Mouse (Mus musculus) heart, embryonic 10.5 days (tissue): Measurements from ENCODE around the gene Trim25. TPM values are rescaled to one million over a fixed set of nuclear protein-coding genes. Genes with fewer than 3 reads are reported as not detected.
"Not testable (repeated sequence)": the region's sequence is repeated elsewhere in the genome, so short reads cannot be mapped to it uniquely, and the experiment has no call there.

ENCODE experiments used
- DNase-seq: peaks from one replicate; pipeline ENCODE4 v3.0.0-alpha.2; 2017; ENCODE audit warnings: low spot score
- H3K27ac ChIP-seq: fragments of 300-500 bp; sonication (generic); 2 replicates; pipeline ENCODE4 v1.5.1; 2016; ENCODE audit warnings: mild to moderate bottlenecking
- H3K27me3 ChIP-seq: fragments of 300-500 bp; sonication (generic); 2 replicates; pipeline ENCODE4 v1.6.1; 2016; ENCODE audit warnings: mild to moderate bottlenecking; ENCODE audit not compliant: poor library complexity, insufficient read depth, severe bottlenecking
- H3K36me3 ChIP-seq: fragments of 300-500 bp; sonication (generic); 2 replicates; pipeline ENCODE4 v1.6.1; 2016; ENCODE audit warnings: mild to moderate bottlenecking, moderate library complexity
- H3K4me1 ChIP-seq: fragments of 300-500 bp; sonication (generic); 2 replicates; pipeline ENCODE4 v1.6.1; 2016; ENCODE audit warnings: mild to moderate bottlenecking
- H3K4me3 ChIP-seq: fragments of 300-500 bp; sonication (generic); 2 replicates; pipeline ENCODE4 v1.5.1; 2016; ENCODE audit warnings: mild to moderate bottlenecking, moderate library complexity
- H3K9me3 ChIP-seq: fragments of 300-500 bp; sonication (generic); 2 replicates; pipeline ENCODE4 v1.6.1; 2016; ENCODE audit warnings: mild to moderate bottlenecking, moderate library complexity
- WGBS: fragments of 180-500 bp; shearing (Covaris S2); methylation state at CpG from one replicate; pipeline ENCODE4 v1.1.7; 2016; 5-methylcytosine and 5-hydroxymethylcytosine counted together
- polyA plus RNA-seq: library from polyadenylated mRNA; unstranded; fragments of >200 nt; fragmentation: Nextera tagmentation; extraction: Ambion mirVana; gene quantifications from 2 replicates; pipeline ENCODE4 v1.2.1, GENCODE M21; 2016

Trim25 gene
- polyA plus RNA-seq, 1 experiment from 2014 or later, result 12.7 TPM

GRCm38 (mm10) chr11:88973776-88974701, 25.1 kb upstream of the Trim25 start:
- DNase-seq, result peak; percentile 96
- peak overlapping the region; percentile 92 for H3K27ac ChIP-seq
- H3K9me3 ChIP-seq, result no peaks in the 10 kb centered on the region
- H3K4me1 ChIP-seq, result peaks cover 11% of the 10 kb centered on the region; the same call in 1 of the 2 replicates
- H3K36me3 ChIP-seq, result peaks cover 4% of the 10 kb centered on the region; the same call in 1 of the 2 replicates
- 1% methylated on average over 62 of the region's 62 CpGs for WGBS
- H3K4me3 ChIP-seq, result peak overlapping the region; percentile 83
- no peaks in the 10 kb centered on the region for H3K27me3 ChIP-seq

GRCm38 (mm10) chr11:88976320-88976719, 22.9 kb upstream of the Trim25 start:
- Histone ChIP-seq H3K4me1 (peaks cover 11% of the 10 kb centered on the region; the same call in 1 of the 2 replicates), H3K27ac (no peak overlapping the region), H3K36me3 (peaks cover 9% of the 10 kb centered on the region), H3K4me3 (no peak overlapping the region), H3K27me3 (no peaks in the 10 kb centered on the region), H3K9me3 (no peaks in the 10 kb centered on the region)
- no peak for DNase-seq
- 96% methylated on average over 2 of the region's 2 CpGs for WGBS

GRCm38 (mm10) chr11:88977188-88977587, 22.0 kb upstream of the Trim25 start:
- peaks cover 11% of the 10 kb centered on the region; the same call in 1 of the 2 replicates for H3K4me1 ChIP-seq
- DNase-seq, result no peak
- H3K9me3 ChIP-seq, result no peaks in the 10 kb centered on the region
- 90% methylated on average over 5 of the region's 5 CpGs for WGBS
- H3K36me3 ChIP-seq, result peaks cover 18% of the 10 kb centered on the region
- no peak overlapping the region for H3K4me3 ChIP-seq
- H3K27ac ChIP-seq, result no peak overlapping the region
- no peaks in the 10 kb centered on the region for H3K27me3 ChIP-seq

GRCm38 (mm10) chr11:88981337-88981736, 17.8 kb upstream of the Trim25 start:
- DNase-seq, result no peak
- no peaks in the 10 kb centered on the region for H3K9me3 ChIP-seq
- no peak overlapping the region for H3K27ac ChIP-seq
- peaks cover 55% of the 10 kb centered on the region for H3K36me3 ChIP-seq
- no peaks in the 10 kb centered on the region for H3K27me3 ChIP-seq
- H3K4me3 ChIP-seq, result no peak overlapping the region
- 84% methylated on average over 8 of the region's 8 CpGs for WGBS
- H3K4me1 ChIP-seq, result no peaks in the 10 kb centered on the region

- DNase-seq, result no peak
- no peak overlapping the region for H3K27ac ChIP-seq
- WGBS, result 81% methylated on average over 10 of the region's 10 CpGs
- no peaks in the 10 kb centered on the region for H3K4me1 ChIP-seq
- peaks cover 73% of the 10 kb centered on the region for H3K36me3 ChIP-seq
- H3K4me3 ChIP-seq, result no peak overlapping the region
- no peaks in the 10 kb centered on the region for H3K9me3 ChIP-seq
- H3K27me3 ChIP-seq, result no peaks in the 10 kb centered on the region
Observed at GRCm38 (mm10) chr11:88986616-88987015, 12.6 kb upstream of the Trim25 start.

GRCm38 (mm10) chr11:88988956-88989355, 10.2 kb upstream of the Trim25 start:
- Histone ChIP-seq H3K4me1 (no peaks in the 10 kb centered on the region; the same call in 1 of the 2 replicates), H3K4me3 (no peak overlapping the region), H3K27me3 (no peaks in the 10 kb centered on the region), H3K9me3 (no peaks in the 10 kb centered on the region), H3K36me3 (peaks cover 51% of the 10 kb centered on the region), H3K27ac (no peak overlapping the region)
- DNase-seq, result no peak
- 76% methylated on average over 5 of the region's 5 CpGs for WGBS

GRCm38 (mm10) chr11:88989530-88989929, 9.6 kb upstream of the Trim25 start:
- H3K27ac ChIP-seq, result no peak overlapping the region
- H3K36me3 ChIP-seq, result peaks cover 46% of the 10 kb centered on the region
- no peaks in the 10 kb centered on the region for H3K9me3 ChIP-seq
- H3K4me3 ChIP-seq, result no peak overlapping the region
- no peaks in the 10 kb centered on the region; the same call in 1 of the 2 replicates for H3K4me1 ChIP-seq
- H3K27me3 ChIP-seq, result no peaks in the 10 kb centered on the region
- DNase-seq, result no peak
- WGBS, result 68% methylated on average over 5 of the region's 5 CpGs

GRCm38 (mm10) chr11:88993186-88993585, 6.0 kb upstream of the Trim25 start:
- 47% methylated on average over 7 of the region's 7 CpGs for WGBS
- no peak overlapping the region for H3K27ac ChIP-seq
- H3K36me3 ChIP-seq, result peaks cover 16% of the 10 kb centered on the region
- no peaks in the 10 kb centered on the region for H3K9me3 ChIP-seq
- no peaks in the 10 kb centered on the region for H3K27me3 ChIP-seq
- H3K4me1 ChIP-seq, result no peaks in the 10 kb centered on the region; the same call in 1 of the 2 replicates
- H3K4me3 ChIP-seq, result no peak overlapping the region
- DNase-seq, result no peak

- 17% methylated on average over 5 of the region's 5 CpGs for WGBS
- Histone ChIP-seq H3K27ac (no peak overlapping the region), H3K27me3 (no peaks in the 10 kb centered on the region), H3K36me3 (peaks cover 12% of the 10 kb centered on the region), H3K9me3 (no peaks in the 10 kb centered on the region), H3K4me1 (peaks cover 2% of the 10 kb centered on the region; the same call in 1 of the 2 replicates), H3K4me3 (no peak overlapping the region)
- no peak for DNase-seq
Observed at GRCm38 (mm10) chr11:88993625-88994024, 5.6 kb upstream of the Trim25 start.

- H3K9me3 ChIP-seq, result no peaks in the 10 kb centered on the region
- H3K36me3 ChIP-seq, result peaks cover 12% of the 10 kb centered on the region
- no peak overlapping the region for H3K4me3 ChIP-seq
- no peak overlapping the region for H3K27ac ChIP-seq
- WGBS, result 85% methylated on average over 7 of the region's 7 CpGs
- no peak for DNase-seq
- H3K4me1 ChIP-seq, result peaks cover 7% of the 10 kb centered on the region; the same call in 1 of the 2 replicates
- H3K27me3 ChIP-seq, result no peaks in the 10 kb centered on the region
Observed at GRCm38 (mm10) chr11:88994492-88994891, 4.7 kb upstream of the Trim25 start.

GRCm38 (mm10) chr11:88995616-88996015, 3.6 kb upstream of the Trim25 start:
- no peak for DNase-seq
- Histone ChIP-seq H3K4me1 (peaks cover 16% of the 10 kb centered on the region), H3K4me3 (no peak overlapping the region), H3K36me3 (peaks cover 7% of the 10 kb centered on the region), H3K27me3 (no peaks in the 10 kb centered on the region; the same call in 1 of the 2 replicates), H3K27ac (no peak overlapping the region), H3K9me3 (no peaks in the 10 kb centered on the region)
- 82% methylated on average over 2 of the region's 2 CpGs for WGBS

GRCm38 (mm10) chr11:88996427-88996826, 2.7 kb upstream of the Trim25 start:
- 62% methylated on average over 7 of the region's 7 CpGs for WGBS
- H3K36me3 ChIP-seq, result no peaks in the 10 kb centered on the region; the same call in 1 of the 2 replicates
- no peak for DNase-seq
- H3K27me3 ChIP-seq, result no peaks in the 10 kb centered on the region; the same call in 1 of the 2 replicates
- H3K27ac ChIP-seq, result no peak overlapping the region
- no peaks in the 10 kb centered on the region for H3K9me3 ChIP-seq
- H3K4me3 ChIP-seq, result no peak overlapping the region
- H3K4me1 ChIP-seq, result peaks cover 16% of the 10 kb centered on the region

GRCm38 (mm10) chr11:88997343-88997742, 1.8 kb upstream of the Trim25 start:
- not testable (repeated sequence) for H3K27me3 ChIP-seq, H3K4me3 ChIP-seq, H3K36me3 ChIP-seq, H3K9me3 ChIP-seq, DNase-seq, H3K27ac ChIP-seq
- WGBS, result 83% methylated on average over 5 of the region's 5 CpGs
- peaks cover 20% of the 10 kb centered on the region for H3K4me1 ChIP-seq
